Mouse (Mus musculus): ENCODE results near the gene Glrp1. TPM values are rescaled to one million over a fixed set of nuclear protein-coding genes. Genes with fewer than 3 reads are reported as not detected.

Gene Glrp1
- not detected in 2 replicates for total RNA-seq (2023)

DNA sequence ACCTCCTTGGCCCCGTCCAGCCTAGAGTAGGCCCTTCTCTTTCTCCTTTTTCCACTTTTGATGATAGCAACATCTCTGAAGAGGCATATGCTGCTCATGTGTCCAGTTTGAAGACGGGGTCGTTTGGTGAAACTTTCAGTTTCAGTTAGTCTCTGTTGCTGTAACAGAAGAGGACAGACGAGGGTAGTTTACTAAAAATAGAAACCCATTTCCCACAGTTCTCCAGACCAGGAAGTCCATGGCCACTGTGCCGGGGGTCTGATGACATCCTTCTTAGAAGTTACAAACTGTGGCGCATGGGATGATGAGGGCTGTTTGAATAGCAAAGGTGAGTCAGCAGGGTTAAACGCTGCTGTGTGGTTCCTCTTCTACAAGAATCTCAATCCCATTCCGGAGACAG is at the start of gene Glrp1:
Gene Glrp1 (minus strand): TSS at position 278 of the 400 bp plus-strand sequence.

Other genes with a start within 250 kb of the Glrp1 start
- 194 and 233 TPM in 2 replicates for gene Hjurp, start 232.4 kb downstream of the Glrp1 start, total RNA-seq (2023)
- not detected in 2 replicates for gene Trpm8, start 232.4 kb downstream of the Glrp1 start, total RNA-seq (2023)
- not detected in 2 replicates for gene Spp2, start 103.1 kb downstream of the Glrp1 start, total RNA-seq (2023)
- gene Arl4c, start 192.2 kb upstream of the Glrp1 start, total RNA-seq (2023): 68.3 and 92.7 TPM in 2 replicates

Measured in neutrophil, adult 65 days (primary cell).